Mouse (Mus musculus) adrenal gland, postnatal 4 days (tissue): ENCODE data around the gene Aqp9. TPM values are rescaled to one million over a fixed set of nuclear protein-coding genes. Genes with fewer than 3 reads are reported as not detected.
A peak's percentile ranks its signal among the peaks of the same experiment; 100 is the strongest.
"Not testable (repeated sequence)": the region's sequence is repeated elsewhere in the genome, so short reads cannot be mapped to it uniquely, and the experiment has no call there.

Experiments used
- DNase-seq, 2 experiments: peaks; one replicate each; pipeline ENCODE4 v3.0.0; 2021 to 2022; ENCODE audit warnings: low spot score in 2 of 2, mixed read lengths in 2 of 2
- total RNA-seq, 2 experiments: library from RNA; stranded (reverse); gene quantifications; 2 replicates each; pipeline ENCODE4 v1.2.3; 2021

The Aqp9 gene
- total RNA-seq, 2 experiments from 2014 or later: 1.0 to 15.7 TPM

GRCm38 (mm10) chr9:71146210-71146609 is 22.3 kb downstream of the Aqp9 start:
- no peak for DNase-seq

DNA sequence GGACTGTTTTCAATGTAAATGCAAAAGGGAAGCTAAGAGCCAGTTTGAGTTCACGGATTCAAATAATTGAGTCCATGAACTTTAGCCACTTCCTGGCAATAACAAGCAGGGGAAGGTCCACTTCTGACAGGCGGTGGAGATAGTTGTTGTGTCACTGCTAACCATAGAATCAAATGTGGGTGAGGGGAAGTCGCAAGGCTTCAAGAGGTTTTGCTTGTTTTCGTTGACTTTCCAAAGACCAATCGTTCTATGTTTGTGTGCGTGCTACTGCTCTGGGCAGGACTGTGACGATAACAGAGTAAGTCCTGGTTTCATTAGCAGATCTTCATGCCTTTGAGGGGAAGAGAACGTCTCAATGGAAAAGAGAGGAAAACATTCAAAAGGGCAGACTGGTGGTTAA is 28.3 kb downstream of the Aqp9 start:
- no peak for DNase-seq

DNA sequence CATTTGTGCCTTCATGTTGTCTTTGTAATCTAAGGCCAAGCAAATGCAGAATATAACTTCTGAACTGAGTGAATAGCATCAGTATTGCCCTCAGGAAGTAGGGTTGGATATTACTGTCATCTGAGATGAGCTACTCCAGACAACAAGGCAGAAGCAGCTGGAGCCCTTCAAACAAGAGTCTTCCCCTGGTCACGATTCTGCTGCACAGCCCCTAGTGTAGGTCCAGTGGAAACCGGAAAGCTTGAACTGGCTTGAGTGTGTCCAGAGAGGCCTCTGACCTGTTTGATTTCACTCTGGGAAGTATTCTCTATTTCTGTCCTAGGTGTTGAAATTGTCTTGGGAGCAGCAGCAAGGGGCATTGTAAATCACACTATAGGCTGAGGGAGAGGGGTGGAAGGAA is 29.5 kb downstream of the Aqp9 start:
- DNase-seq: no peak

- DNase-seq: no peak
These were observed 31.1 kb downstream of the Aqp9 start for GRCm38 (mm10) chr9:71137267-71137945.

DNA sequence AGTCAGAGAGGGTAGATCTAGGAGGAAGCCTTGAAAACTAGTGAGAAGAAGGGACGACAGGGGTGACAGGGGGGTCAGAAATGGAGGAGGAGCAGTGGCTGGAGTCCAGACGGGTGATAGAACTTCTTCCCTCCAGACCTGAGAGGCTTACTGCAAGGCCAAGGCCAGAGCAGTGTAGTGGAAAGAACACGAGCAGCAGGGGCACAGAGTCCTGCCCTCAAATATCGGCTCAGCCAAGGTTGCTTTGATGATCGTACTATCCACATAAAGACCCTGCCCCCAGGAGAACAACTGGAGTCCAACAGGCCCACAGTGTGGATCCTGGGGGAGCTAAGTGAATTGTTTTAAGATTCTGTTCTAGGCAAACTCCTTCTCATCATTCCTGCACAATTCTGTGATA is 33.4 kb downstream of the Aqp9 start:
- DNase-seq: no peak

DNA sequence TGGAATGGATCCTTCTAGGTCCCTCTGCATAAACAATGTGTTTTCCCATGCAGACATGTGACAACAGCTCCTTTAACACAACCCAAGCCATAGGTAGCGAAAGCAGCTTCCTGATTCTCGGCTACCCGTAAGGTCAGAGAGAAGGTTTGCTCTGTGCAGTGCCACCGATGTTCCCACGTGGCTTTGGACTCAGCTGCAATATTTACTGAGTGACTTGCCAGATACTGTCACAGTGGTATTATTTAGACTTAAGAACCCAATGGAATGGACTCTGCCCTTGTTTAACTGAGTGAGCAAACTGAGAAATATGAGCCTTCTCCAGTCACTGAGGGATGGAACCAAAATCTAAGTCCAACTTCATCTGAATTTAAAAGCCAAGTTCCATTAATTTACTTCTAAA is 35.3 kb downstream of the Aqp9 start:
- no peak for DNase-seq

DNA sequence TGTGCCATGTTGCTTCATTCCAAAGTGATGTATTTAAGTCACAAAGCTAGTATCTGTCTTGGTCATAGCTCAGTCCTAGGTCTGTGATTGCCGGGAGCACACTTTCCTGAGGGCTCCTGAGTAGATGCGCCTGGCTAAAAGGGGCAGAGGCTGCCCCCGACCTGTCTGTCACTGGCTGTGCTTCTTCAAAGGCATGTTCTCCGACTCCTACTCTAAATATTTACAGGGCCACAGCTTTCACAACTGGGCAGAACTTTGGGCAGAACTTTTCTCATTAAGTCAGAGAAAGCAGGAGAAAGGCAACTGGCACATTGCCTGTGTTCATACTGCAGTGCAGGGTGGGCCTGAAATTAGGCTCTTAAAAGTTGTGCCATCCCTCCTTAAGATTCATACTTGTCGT is 36.7 kb downstream of the Aqp9 start:
- no peak for DNase-seq

GRCm38 (mm10) chr9:71128911-71129310 is 39.6 kb downstream of the Aqp9 start:
- peak in 1 of 2 experiments; percentile 34 for DNase-seq

DNA sequence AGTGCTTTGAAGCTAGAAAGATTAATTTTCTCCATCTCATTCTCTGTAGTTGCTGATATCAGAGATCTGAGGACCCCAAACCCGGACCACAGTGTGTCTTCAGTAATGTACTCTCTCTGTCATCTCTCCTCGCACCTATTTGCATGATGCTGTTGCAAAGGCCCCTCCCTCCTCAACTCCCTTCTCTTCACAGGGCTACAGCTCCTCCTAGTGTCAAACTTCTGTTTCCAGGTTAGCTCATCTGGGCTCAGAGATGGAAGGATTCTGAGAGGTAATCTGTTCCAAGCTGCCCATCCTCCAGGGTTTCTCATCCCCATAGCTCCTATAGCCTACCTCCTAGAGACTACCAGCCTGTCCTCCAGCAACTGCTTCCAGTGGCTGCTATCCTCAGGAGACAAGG is 42.3 kb downstream of the Aqp9 start:
- DNase-seq: no peak

DNA sequence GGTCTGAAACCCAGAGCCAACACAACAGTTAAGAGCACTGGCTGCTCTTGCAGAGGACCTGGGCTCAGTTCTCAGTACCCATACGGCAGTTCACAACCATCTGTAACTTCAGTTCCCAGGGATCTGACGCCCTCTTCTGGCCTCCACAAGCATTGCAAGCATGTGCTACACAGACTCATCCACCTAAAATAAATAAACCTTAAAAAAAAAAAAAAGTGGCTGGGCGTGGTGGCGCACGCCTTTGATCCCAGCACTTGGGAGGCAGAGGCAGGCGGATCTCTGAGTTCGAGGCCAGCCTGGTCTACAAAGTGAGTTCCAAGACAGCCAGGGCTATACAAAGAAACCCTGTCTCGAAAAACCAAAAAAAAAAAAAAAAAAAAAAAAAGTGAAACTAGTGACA is 45.4 kb downstream of the Aqp9 start:
- not testable (repeated sequence) for DNase-seq

DNA sequence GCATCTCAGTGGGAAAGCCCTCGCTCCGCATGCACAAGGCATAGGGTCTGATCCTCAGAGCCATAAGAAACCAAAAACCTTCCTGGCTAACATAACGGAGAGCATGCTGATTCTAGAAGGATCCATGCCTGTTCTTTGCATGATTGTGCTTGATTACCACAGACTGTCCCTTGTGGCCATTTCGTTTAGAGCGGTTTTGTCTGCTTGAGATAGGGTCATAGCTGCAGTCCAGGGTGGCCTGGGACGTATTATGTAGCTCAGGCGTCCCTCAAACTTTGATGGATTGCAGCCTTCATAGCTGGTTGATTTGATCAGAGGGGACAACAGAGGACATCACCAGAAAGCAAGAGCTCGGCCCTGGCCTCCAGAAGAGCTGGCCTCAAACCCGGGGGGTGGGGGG is 47.6 kb downstream of the Aqp9 start:
- no peak for DNase-seq

- DNase-seq: no peak
These were observed 55.3 kb downstream of the Aqp9 start for GRCm38 (mm10) chr9:71113166-71113565.

- no peak for DNase-seq
These were observed 65.0 kb downstream of the Aqp9 start for GRCm38 (mm10) chr9:71103521-71103920.

GRCm38 (mm10) chr9:71094066-71094465 is 74.4 kb downstream of the Aqp9 start:
- DNase-seq: no peak

DNA sequence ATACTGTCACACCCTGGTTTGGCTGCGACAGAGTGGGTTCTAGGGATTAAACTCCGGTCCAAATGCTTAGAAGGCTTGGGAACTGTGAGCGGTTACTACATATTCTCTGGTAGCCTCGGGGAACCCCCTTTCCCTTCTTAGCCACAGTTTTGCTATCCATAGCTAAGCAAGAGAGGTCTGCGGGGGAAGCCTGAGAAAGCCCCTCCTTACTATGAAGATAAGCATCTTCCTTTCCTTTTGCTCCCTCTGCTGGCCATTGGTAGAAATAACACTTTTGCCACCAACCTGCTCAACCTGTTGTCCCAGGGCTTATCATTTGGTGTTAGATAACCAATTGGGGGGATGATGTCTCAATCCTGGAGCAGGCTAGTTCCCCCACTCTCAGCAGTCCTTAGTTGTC is 76.4 kb downstream of the Aqp9 start:
- DNase-seq: no peak

DNA sequence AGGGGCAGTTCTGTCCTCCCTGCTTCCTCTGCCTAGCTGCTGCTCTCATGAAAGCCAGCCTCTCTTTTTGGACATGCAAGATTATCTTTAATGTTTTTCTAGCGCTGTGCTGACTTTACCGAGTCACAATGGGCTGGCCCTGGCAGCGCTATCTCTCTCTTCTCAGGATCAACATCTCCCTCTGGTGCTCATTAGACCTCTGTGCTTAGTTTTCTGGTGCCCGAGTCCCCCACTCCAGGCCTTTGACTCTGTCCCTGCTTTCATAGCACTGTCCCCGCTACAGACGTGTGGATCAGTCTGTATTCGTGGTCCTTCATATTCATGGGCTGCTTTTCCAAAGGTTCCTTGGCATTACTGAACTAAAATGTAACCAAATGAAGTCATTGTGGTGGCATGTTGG is 89.3 kb downstream of the Aqp9 start:
- no peak for DNase-seq

DNA sequence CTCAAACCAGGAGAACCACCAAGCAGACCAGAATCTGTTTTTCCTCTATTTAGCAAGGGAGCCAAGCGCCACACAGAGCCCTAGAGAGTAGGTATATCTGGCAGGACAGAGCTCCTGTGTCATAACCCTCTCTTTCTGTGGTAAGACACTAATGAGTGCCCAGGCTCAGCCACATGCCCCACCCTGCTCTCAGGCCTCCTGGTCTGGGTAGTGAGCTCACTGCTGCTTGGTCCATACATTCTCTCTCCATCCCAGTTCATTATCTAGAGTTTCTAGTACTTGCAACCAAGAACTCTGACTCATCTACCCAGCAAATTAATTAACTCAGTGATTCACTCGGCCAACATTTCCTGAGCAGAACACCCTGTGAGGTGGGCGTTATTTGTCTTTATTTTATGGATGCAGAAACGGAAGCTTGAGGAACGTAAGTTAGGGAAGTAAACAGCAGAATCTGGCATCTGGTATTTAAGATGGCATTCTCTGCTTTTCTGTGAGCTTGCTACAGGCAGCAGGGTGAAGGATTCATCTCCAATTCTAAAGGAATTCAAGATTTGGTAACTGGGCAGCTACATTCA is 91.1 kb downstream of the Aqp9 start:
- no peak for DNase-seq

GRCm38 (mm10) chr9:71076201-71076648 is 92.3 kb downstream of the Aqp9 start:
- no peak for DNase-seq

DNA sequence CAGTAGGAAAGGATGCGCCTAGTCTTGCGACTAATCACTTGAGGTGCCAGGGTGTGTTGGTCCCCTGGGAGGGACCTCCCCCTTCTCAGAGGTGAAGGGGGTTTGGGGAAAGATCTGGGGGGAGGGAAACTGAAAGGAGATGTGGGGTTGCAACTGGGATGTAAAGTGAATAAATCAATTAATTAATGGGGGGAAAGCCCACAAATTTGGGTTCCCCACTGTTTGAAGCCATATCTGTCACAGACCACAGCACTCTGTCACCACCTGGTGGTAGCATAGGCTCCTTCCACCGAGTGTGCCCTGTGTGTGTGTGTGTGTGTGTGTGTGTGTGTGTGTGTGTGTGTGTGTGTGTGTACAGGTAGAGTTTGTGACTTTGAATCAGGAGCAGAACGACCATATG is 94.7 kb downstream of the Aqp9 start:
- DNase-seq: no peak

DNA sequence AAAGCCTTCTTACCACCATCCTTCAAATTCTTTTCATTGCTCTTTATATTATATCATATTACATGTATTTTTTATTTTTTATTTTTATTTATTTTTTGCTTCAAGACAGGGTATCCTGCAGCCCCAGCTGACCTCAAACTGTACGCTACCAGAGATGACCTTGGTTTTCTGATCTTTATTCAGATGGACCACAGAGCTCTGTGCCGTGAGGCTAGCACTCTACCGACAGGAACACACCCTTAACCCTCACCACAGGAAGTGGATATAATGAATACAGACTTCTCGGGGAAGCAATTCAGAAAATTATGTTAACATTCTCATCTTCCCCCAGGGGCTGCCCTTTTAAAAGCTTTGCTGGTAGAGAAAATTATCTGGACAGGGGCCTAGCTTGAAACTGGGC is 95.4 kb downstream of the Aqp9 start:
- DNase-seq: no peak

DNA sequence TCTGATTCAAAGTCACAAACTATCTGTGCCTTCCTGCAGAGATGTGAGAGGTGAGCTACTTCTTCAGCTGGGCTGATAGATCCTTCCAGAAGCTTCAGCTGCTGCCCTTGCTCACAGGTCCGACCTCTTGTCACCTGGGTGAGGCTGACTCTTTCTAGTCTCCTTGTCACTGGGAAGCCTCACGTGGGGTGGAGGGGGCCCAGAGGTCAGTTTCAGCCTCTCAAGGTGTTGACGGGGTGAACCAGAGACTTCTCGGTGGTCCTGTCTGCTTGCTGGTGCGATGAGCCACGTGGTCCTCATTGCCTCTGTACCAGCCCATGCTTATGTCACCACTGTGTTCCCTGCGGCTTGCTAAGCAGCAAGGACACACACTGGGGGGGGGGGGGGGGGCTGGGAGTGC is 96.0 kb downstream of the Aqp9 start:
- no peak for DNase-seq

DNA sequence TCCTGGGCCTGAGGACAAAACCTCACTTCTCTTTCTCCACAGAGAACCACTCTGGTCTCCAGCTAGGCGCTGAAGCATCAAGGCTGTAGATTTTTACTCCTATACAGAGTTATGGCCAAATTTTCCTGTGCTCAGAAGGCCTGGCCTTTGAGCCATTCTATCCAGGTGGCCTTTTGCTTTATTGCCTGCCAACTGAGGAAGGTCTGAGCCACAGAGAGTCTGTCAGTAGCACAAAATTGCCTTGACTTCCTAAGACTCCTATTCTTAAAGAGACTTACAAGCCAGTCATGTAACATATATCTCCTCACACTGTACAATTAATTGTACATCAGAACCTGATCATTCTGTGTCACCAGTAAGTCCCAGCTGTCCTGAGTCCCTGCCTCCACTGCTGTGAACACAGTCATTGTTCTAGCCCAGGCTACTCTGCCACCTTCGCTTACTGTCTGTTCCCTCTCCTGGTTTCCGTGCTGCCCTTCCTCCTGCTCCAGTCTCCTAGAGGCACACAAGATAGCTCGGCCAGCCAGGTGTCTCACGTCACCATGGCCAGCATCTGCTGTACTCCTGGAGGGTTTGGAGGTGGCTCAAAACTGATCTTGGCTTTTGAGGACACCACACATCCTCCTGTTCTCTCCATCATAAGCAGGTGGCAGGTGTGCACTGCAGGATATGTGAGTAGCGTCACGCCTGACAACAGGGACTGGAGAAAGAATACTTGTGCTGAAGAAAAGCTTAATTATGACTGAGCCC is 96.7 kb downstream of the Aqp9 start:
- no peak for DNase-seq

GRCm38 (mm10) chr9:71070628-71071027 is 97.9 kb downstream of the Aqp9 start:
- no peak for DNase-seq
